Mouse (Mus musculus) limb, embryonic 15.5 days (tissue): ENCODE data around the gene Sf3a2. TPM values are rescaled to one million over a fixed set of nuclear protein-coding genes. Genes with fewer than 3 reads are reported as not detected.
"Not testable (repeated sequence)": the region's sequence is repeated elsewhere in the genome, so short reads cannot be mapped to it uniquely, and the experiment has no call there.

Source experiments
- ATAC-seq: fragments of 200-750 bp; cut with Nextera tagmentation; 2 replicates; pipeline ENCODE4 v1.8.0; 2017; ENCODE audit warnings: low read depth, moderate TSS enrichment; ENCODE audit not compliant: insufficient number of reproducible peaks, low FRiP score, low TSS enrichment
- H3K27ac ChIP-seq: fragments of 300-500 bp; sonication (generic); 2 replicates; pipeline ENCODE4 v1.5.1; 2015; ENCODE audit warnings: moderate library complexity, mild to moderate bottlenecking, inconsistent platforms
- H3K27me3 ChIP-seq: fragments of 300-500 bp; sonication (generic); 2 replicates; pipeline ENCODE4 v1.6.1; 2015; ENCODE audit warnings: inconsistent platforms
- H3K36me3 ChIP-seq: fragments of 300-500 bp; sonication (generic); 2 replicates; pipeline ENCODE4 v1.6.1; 2015; ENCODE audit warnings: inconsistent platforms
- H3K4me1 ChIP-seq: fragments of 300-500 bp; sonication (generic); 2 replicates; pipeline ENCODE4 v1.6.1; 2015; ENCODE audit warnings: inconsistent platforms
- H3K4me2 ChIP-seq: fragments of 300-500 bp; sonication (generic); 2 replicates; pipeline ENCODE4 v1.6.1; 2015; ENCODE audit warnings: mild to moderate bottlenecking, inconsistent platforms
- H3K4me3 ChIP-seq: fragments of 300-500 bp; sonication (generic); 2 replicates; pipeline ENCODE4 v1.5.1; 2015; ENCODE audit warnings: mild to moderate bottlenecking, inconsistent platforms
- H3K9ac ChIP-seq: fragments of 300-500 bp; sonication (generic); 2 replicates; pipeline ENCODE4 v1.6.1; 2015; ENCODE audit warnings: inconsistent platforms
- H3K9me3 ChIP-seq: fragments of 300-500 bp; sonication (generic); 2 replicates; pipeline ENCODE4 v1.6.1; 2016; ENCODE audit warnings: inconsistent platforms
- WGBS: fragments of 180-500 bp; shearing (Covaris S2); methylation state at CpG from one replicate; pipeline ENCODE4 v1.1.7; 2015; 5-methylcytosine and 5-hydroxymethylcytosine counted together
- polyA plus RNA-seq: library from polyadenylated mRNA; unstranded; fragments of >200 nt; fragmentation: Nextera tagmentation; extraction: Ambion mirVana; gene quantifications from 2 replicates; pipeline ENCODE4 v1.2.1, GENCODE M21; 2015

Gene Sf3a2
- polyA plus RNA-seq, 1 experiment from 2014 or later: 59.0 TPM

- Histone ChIP-seq H3K4me1 (peaks cover 55% of the 10 kb centered on the region), H3K4me3 (peak overlapping the region; percentile 16), H3K27ac (no peak overlapping the region), H3K4me2 (peak overlapping the region; percentile 95), H3K36me3 (peaks cover 20% of the 10 kb centered on the region), H3K27me3 (peaks cover 35% of the 10 kb centered on the region), H3K9ac (0 out of 2 replicates have a peak overlapping the region, but pooled peaks have one; percentile 10), H3K9me3 (no peaks in the 10 kb centered on the region)
- ATAC-seq: no peak
- WGBS: 21% methylated on average over 40 of the region's 40 CpGs
Observed at GRCm38 (mm10) chr10:80808099-80808984, 10.3 kb downstream of the Sf3a2 start.

GRCm38 (mm10) chr10:80808985-80809632, 11.1 kb downstream of the Sf3a2 start:
- ATAC-seq: no peak
- peak overlapping the region; percentile 16 for H3K4me3 ChIP-seq
- no peaks in the 10 kb centered on the region for H3K9me3 ChIP-seq
- H3K9ac ChIP-seq: 0 out of 2 replicates have a peak overlapping the region, but pooled peaks have one; percentile 14
- WGBS: 10% methylated on average over 18 of the region's 18 CpGs
- H3K27me3 ChIP-seq: peaks cover 38% of the 10 kb centered on the region
- H3K36me3 ChIP-seq: peaks cover 13% of the 10 kb centered on the region
- peak overlapping the region; percentile 20; the same call in 1 of the 2 replicates for H3K4me2 ChIP-seq
- no peak overlapping the region for H3K27ac ChIP-seq
- H3K4me1 ChIP-seq: peaks cover 55% of the 10 kb centered on the region

GRCm38 (mm10) chr10:80810084-80810483, 12.1 kb downstream of the Sf3a2 start:
- peaks cover 53% of the 10 kb centered on the region for H3K4me1 ChIP-seq
- no peak overlapping the region for H3K27ac ChIP-seq
- H3K4me2 ChIP-seq: 0 out of 2 replicates have a peak overlapping the region, but pooled peaks have one; percentile 17

GRCm38 (mm10) chr10:80812391-80813041, 14.5 kb downstream of the Sf3a2 start:
- Histone ChIP-seq H3K9ac (no peak overlapping the region), H3K36me3 (no peaks in the 10 kb centered on the region), H3K4me1 (peaks cover 30% of the 10 kb centered on the region), H3K4me3 (no peak overlapping the region), H3K27ac (peak overlapping the region; percentile 17; the same call in 1 of the 2 replicates), H3K27me3 (peaks cover 38% of the 10 kb centered on the region), H3K9me3 (no peaks in the 10 kb centered on the region), H3K4me2 (no peak overlapping the region)
- 51% methylated on average over 5 of the region's 5 CpGs for WGBS
- ATAC-seq: no peak

More at GRCm38 (mm10) chr10:80810084-80810483, 12.1 kb downstream of the Sf3a2 start:
- no peak overlapping the region; the same call in 1 of the 2 replicates for H3K4me3 ChIP-seq
- peaks cover 3% of the 10 kb centered on the region for H3K36me3 ChIP-seq
- H3K27me3 ChIP-seq: peaks cover 38% of the 10 kb centered on the region
- H3K9ac ChIP-seq: no peak overlapping the region
- ATAC-seq: no peak
- H3K9me3 ChIP-seq: no peaks in the 10 kb centered on the region
- 2% methylated on average over 20 of the region's 20 CpGs for WGBS

- Histone ChIP-seq H3K4me1 (peaks cover 22% of the 10 kb centered on the region), H3K4me2 (no peak within 1 kb of the TSS), H3K36me3 (no peaks in the 10 kb centered on the region), H3K27me3 (peaks cover 32% of the 10 kb centered on the region), H3K9me3 (no peaks in the 10 kb centered on the region), H3K27ac (peak within 1 kb of the TSS; percentile 17; the same call in 1 of the 2 replicates), H3K4me3 (no peak within 1 kb of the TSS), H3K9ac (no peak within 1 kb of the TSS; the same call in 1 of the 2 replicates)
- no peak for ATAC-seq
- 64% methylated on average over 4 of the region's 4 CpGs for WGBS
Observed at GRCm38 (mm10) chr10:80813366-80813765, 15.4 kb downstream of the Sf3a2 start, which contains the start of gene Jsrp1. Jsrp1 (minus strand) TSS chr10:80813498.

- H3K36me3 ChIP-seq: no peaks in the 10 kb centered on the region
- H3K4me3 ChIP-seq: no peak overlapping the region
- H3K9ac ChIP-seq: no peak overlapping the region
- peaks cover 18% of the 10 kb centered on the region for H3K27me3 ChIP-seq
- H3K4me2 ChIP-seq: no peak overlapping the region
- H3K9me3 ChIP-seq: no peaks in the 10 kb centered on the region
- 59% methylated on average over 7 of the region's 7 CpGs for WGBS
- H3K27ac ChIP-seq: no peak overlapping the region
- H3K4me1 ChIP-seq: peaks cover 12% of the 10 kb centered on the region
- no peak for ATAC-seq
Observed at GRCm38 (mm10) chr10:80814800-80815199, 16.8 kb downstream of the Sf3a2 start.

GRCm38 (mm10) chr10:80816303-80816702, 18.3 kb downstream of the Sf3a2 start:
- ATAC-seq, H3K4me2 ChIP-seq, H3K27ac ChIP-seq, H3K27me3 ChIP-seq, H3K9me3 ChIP-seq, H3K9ac ChIP-seq, H3K4me3 ChIP-seq, H3K36me3 ChIP-seq, H3K4me1 ChIP-seq: not testable (repeated sequence)
- 77% methylated on average over 3 of the region's 3 CpGs for WGBS

- Histone ChIP-seq H3K4me1 (0 out of 2 replicates have a peak, but pooled peaks cover 5% of the 10 kb centered on the region), H3K27me3 (0 out of 2 replicates have a peak, but pooled peaks cover 8% of the 10 kb centered on the region), H3K36me3 (no peaks in the 10 kb centered on the region), H3K9me3 (no peaks in the 10 kb centered on the region), H3K4me2 (no peak overlapping the region), H3K27ac (no peak overlapping the region), H3K4me3 (no peak overlapping the region), H3K9ac (no peak overlapping the region)
- no peak for ATAC-seq
- 62% methylated on average over 2 of the region's 2 CpGs for WGBS
Observed at GRCm38 (mm10) chr10:80817164-80817563, 19.2 kb downstream of the Sf3a2 start.

- H3K27ac ChIP-seq, ATAC-seq, H3K27me3 ChIP-seq, H3K9ac ChIP-seq, H3K4me3 ChIP-seq, H3K9me3 ChIP-seq, H3K4me1 ChIP-seq, H3K36me3 ChIP-seq, H3K4me2 ChIP-seq: not testable (repeated sequence)
- WGBS: 83% methylated on average over 7 of the region's 7 CpGs
Observed at GRCm38 (mm10) chr10:80817955-80818354, 20.0 kb downstream of the Sf3a2 start.

GRCm38 (mm10) chr10:80818599-80819281, 20.7 kb downstream of the Sf3a2 start:
- no peak overlapping the region for H3K4me2 ChIP-seq
- H3K9me3 ChIP-seq: no peaks in the 10 kb centered on the region
- no peak overlapping the region for H3K4me3 ChIP-seq
- H3K36me3 ChIP-seq: no peaks in the 10 kb centered on the region
- no peak overlapping the region for H3K27ac ChIP-seq
- no peak overlapping the region for H3K9ac ChIP-seq
- WGBS: 51% methylated on average over 6 of the region's 6 CpGs
- ATAC-seq: no peak
- no peaks in the 10 kb centered on the region for H3K27me3 ChIP-seq
- no peaks in the 10 kb centered on the region for H3K4me1 ChIP-seq

GRCm38 (mm10) chr10:80819406-80819805, 21.4 kb downstream of the Sf3a2 start:
- Histone ChIP-seq H3K27me3 (no peaks in the 10 kb centered on the region), H3K36me3 (no peaks in the 10 kb centered on the region), H3K27ac (no peak overlapping the region), H3K9me3 (no peaks in the 10 kb centered on the region), H3K4me2 (no peak overlapping the region), H3K4me1 (no peaks in the 10 kb centered on the region), H3K4me3 (no peak overlapping the region), H3K9ac (no peak overlapping the region)
- 57% methylated on average over 3 of the region's 3 CpGs for WGBS
- ATAC-seq: no peak
